Mouse (Mus musculus) gastrocnemius, postnatal 36 days (tissue): ENCODE measurements around the gene Rpl37. TPM values are rescaled to one million over a fixed set of nuclear protein-coding genes. Genes with fewer than 3 reads are reported as not detected.

Source experiments
- DNase-seq, 2 experiments: peaks; one replicate each; pipeline ENCODE4 v3.0.0; 2022
- intact Hi-C: fragments of 180-260 bp; cut with DNase I; formaldehyde crosslinking; loops from one replicate; pipeline ENCODE4 v1.15.1; 2025
- total RNA-seq, 2 experiments: library from RNA; stranded (reverse); gene quantifications; 2 replicates each; pipeline ENCODE4 v1.2.3; 2021

Gene Rpl37
- total RNA-seq, 2 experiments from 2014 or later = 140 to 189 TPM

DNA sequence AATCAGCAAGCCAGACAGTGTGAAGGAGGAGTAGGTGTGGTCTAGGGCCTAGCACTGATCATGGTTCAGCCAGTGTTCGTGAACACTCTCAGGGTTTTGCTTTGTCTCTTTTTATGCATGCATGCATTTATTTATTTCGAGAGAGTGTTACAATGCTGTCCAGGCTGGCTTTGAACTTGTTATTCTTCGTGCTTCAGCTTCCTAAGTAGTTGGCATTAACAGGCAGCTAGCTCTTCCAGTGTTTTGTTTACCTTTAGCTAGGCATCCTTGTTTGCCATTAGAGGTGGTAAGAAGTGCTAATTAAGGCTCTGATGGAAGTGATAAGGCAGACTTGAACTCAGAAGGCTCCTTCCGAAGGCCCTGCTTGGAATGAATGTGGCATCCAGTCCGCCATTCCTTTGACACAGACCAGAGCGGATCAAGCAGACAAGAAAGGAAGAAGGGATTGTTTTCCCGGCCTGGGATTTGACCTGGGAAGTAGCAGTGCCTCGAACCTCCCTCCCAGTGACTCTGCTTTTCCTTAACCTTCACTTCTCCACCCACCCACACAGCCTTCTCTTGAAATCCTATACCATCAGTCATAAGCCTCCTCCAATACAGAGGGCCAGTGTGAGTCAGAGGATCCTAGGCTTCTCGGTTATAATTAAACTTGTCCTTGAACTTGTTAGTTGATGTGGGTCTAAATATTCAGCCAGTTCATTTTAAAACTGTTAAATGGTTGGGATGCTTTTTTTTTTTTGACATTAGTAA lies 28.9 kb downstream of the Rpl37 start:
- no peak for DNase-seq
- intact Hi-C loops = no loop called here

DNA sequence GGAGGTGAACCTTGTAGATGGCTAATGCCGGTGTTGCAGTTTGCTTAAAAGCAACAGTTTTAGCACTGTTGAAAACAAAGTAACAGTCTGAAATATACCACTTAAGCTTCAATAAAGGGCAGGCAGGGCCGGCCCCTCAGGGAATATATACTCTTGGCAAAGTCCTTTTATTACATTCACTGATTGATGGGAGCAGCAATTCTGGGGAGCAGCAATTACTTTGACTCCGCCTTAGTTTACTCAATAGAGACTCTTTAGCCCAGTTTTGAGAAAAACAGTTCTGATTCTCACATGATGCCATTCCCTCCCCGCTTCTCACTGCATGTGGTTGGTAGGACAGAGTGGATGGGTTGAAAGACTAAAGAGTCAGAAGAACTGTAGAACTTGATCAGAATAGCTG lies 32.7 kb downstream of the Rpl37 start:
- intact Hi-C loops = no loop called here
- DNase-seq = no peak

DNA sequence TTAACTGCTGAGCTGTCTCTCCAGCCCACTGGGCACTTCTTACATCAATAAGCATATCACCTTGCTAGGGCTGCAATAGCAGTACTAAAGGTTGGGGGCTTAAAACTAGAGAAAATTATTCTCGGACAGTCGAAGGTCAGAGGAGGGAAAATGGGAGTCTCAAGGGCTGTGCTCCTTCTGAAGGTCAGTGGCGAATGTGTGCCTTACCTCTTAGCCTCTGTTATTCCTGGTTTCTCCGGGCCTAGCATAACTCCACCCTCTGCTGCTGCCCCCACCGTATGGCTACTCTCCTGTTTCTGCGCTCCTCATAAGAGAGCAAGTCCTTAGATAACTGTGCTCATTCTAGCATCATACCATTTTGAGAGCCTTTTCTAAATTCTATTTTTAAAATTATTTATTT lies 35.7 kb downstream of the Rpl37 start:
- intact Hi-C loops = no loop called here

DNA sequence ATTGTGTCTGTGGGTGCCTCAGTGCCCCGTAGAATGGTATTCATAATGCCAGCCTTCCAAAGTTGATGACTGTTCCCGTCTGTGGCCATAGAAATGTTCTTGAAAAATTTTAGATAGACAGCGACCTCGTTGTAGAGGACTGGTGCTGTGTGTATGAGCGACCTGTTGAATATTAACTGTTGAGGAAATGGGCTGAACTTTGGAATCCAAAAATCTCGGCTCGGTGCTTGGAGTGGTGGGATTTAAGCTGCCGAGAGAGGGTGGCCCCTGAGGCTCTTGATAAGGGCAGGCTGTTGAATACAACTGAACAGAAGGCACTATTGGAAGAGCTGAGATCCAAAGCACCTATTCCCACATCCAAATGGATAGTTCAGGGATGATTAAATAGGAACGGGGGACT lies 38.2 kb downstream of the Rpl37 start:
- DNase-seq = no peak
- intact Hi-C loops = no loop called here

More for the DNA sequence above, 35.7 kb downstream of the Rpl37 start:
- no peak for DNase-seq

DNA sequence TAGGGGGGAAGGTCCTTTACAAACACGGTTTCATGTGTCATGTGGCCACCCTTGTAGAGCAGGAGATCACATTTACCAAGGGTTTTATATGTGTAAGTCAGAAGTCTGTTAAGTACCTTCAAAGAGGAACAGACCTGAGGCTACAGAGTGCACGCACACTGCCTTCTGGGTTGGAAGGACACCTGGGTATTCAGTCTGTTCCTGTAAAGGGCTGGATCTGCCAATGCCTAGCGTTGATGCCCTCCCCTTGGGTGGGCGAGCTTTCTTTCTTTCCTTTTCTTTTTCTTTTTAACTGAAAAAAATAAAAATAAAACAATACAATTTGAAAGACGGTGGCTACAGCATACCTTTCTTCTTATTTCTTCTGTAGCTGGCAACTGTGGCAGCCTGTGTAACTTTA lies 38.6 kb downstream of the Rpl37 start:
- intact Hi-C loops = no loop called here
- DNase-seq = no peak

DNA sequence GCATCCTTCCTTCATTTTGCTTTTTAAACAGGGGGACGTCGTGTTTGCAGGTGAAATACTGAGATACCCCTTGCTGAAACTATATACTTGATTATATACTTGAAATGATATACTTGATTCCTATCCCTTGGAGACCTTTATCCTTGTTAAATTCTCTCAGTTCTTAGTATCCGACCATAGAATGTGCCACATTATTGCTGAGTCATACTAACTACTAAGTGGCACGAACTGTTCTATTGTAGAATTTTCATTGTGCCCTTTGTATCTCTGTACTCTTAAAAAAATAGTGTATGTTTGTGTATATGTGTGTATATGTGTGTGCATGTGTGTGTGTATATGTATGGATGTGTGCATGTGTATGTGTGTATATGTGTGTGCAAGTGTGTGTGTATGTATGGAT lies 39.9 kb downstream of the Rpl37 start:
- intact Hi-C loops = no loop called here

DNA sequence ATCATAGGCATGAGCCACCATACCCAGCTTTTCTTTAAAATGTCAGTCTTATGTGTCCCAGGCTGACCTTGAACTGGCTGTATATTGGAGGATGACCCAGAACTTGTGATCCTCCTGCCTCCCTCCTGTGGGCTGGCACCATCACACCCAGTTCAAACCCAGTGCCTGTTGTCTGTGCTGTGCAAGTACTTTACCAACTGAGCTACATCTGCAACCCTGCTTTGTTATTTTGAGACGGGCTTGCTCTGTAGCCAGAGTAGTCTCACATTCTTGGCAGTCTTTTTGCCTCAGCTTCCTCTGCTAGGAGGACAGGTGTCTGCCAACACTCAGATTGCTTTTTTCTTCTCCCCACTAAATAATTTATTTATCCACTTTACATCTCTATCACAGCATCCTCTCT lies 40.9 kb downstream of the Rpl37 start:
- DNase-seq = no peak
- intact Hi-C loops = no loop called here

More for the DNA sequence above, 39.9 kb downstream of the Rpl37 start:
- no peak for DNase-seq

DNA sequence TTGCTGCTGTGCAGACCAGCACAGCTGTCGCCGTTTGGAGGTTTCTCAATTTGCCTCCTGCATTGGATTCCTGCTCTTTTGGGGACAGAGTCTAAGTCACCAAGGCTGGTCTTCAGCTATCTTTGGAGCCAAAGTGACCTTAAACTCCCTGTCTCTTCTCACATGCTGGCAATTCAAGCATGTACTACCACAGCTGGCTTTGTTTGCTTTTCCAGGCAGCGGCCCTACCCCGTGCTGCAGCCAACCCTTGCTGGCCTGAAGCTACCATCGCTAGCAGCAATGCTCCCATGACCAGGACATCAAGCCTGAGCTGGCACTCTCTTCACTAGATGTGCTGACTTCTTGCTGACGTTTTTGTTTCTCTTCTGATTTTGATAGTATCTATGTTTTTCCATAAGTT lies 42.4 kb downstream of the Rpl37 start:
- intact Hi-C loops = no loop called here
- peak; percentile 23 to 27 for DNase-seq

DNA sequence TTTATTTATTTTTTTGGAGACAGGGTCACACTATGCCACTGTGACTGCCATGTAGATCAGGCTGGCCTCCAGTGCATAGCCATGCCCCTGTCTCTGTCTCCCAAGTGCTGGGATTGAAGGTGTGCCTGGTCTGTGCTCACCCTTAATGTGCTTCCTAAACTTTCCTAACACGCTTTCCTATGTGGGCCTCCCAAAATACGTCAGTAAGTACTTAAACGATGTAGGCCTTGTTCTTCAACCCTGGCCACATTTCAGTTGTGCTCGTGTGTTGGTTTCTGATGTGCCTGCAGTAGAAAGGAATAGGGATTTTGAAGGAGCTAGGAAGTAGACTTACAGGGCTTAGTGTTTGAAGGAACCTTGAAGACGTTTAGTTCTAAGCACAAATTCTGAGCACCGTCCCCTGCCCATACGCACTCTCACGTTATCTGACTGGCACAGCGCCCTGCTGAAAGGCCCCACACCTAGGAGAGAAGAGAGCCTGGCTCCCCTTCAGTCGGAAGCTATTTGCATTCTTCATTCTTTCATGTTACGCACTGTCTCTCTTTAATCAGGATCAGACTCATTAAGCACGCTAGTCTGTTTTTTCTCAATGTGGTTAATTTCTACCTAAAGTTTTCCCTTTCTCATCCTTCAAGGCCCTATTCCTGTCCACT lies 48.8 kb downstream of the Rpl37 start:
- DNase-seq = no peak
- intact Hi-C loops = no loop called here

Other genes starting within 250 kb of the Rpl37 start
- not detected for gene Mroh2b, start 217.9 kb upstream of the Rpl37 start, total RNA-seq
- 1 to 10 TPM in 1 of 2 experiments, under 1 TPM in 1; 0.94 to 2.6 TPM for gene C7, start 52.9 kb upstream of the Rpl37 start, total RNA-seq
- 1 to 10 TPM; 2.2 TPM for gene Card6, start 8.1 kb upstream of the Rpl37 start, total RNA-seq
- 1 to 10 TPM; 9.0 to 9.4 TPM for gene Prkaa1, start 27.2 kb downstream of the Rpl37 start, total RNA-seq
- 10 to 100 TPM; 43.7 to 48.9 TPM for gene Ttc33, start 68.9 kb downstream of the Rpl37 start, total RNA-seq
- gene Ptger4, start 127.5 kb downstream of the Rpl37 start, total RNA-seq = 1 to 10 TPM; 1.1 to 2.2 TPM